Mouse (Mus musculus) lung, embryonic 15.5 days (tissue): ENCODE measurements around the gene Gnai2. TPM values are rescaled to one million over a fixed set of nuclear protein-coding genes. Genes with fewer than 3 reads are reported as not detected.

Source experiments
- ATAC-seq: fragments of 200-750 bp; cut with Nextera tagmentation; 2 replicates; pipeline ENCODE4 v1.8.0; 2017; ENCODE audit warnings: moderate number of reproducible peaks, borderline replicate concordance; ENCODE audit not compliant: low FRiP score, low TSS enrichment; ENCODE audit errors: extremely low read depth
- H3K27ac ChIP-seq: fragments of 300-500 bp; sonication (generic); 2 replicates; pipeline ENCODE4 v1.5.1; 2015; ENCODE audit warnings: moderate library complexity, mild to moderate bottlenecking, inconsistent platforms
- H3K27me3 ChIP-seq: fragments of 300-500 bp; sonication (generic); 2 replicates; pipeline ENCODE4 v1.6.1; 2015; ENCODE audit warnings: inconsistent platforms
- H3K36me3 ChIP-seq: fragments of 300-500 bp; sonication (generic); 2 replicates; pipeline ENCODE4 v1.6.1; 2015; ENCODE audit warnings: inconsistent platforms
- H3K4me1 ChIP-seq: fragments of 300-500 bp; sonication (generic); 2 replicates; pipeline ENCODE4 v1.6.1; 2015; ENCODE audit warnings: inconsistent platforms
- H3K4me2 ChIP-seq: fragments of 300-500 bp; sonication (generic); 2 replicates; pipeline ENCODE4 v1.6.1; 2015; ENCODE audit warnings: inconsistent platforms, mild to moderate bottlenecking, moderate library complexity
- H3K4me3 ChIP-seq: fragments of 300-500 bp; sonication (generic); 2 replicates; pipeline ENCODE4 v1.5.1; 2015; ENCODE audit warnings: mild to moderate bottlenecking, inconsistent platforms
- H3K9ac ChIP-seq: fragments of 300-500 bp; sonication (generic); 2 replicates; pipeline ENCODE4 v1.6.1; 2015; ENCODE audit warnings: inconsistent platforms
- H3K9me3 ChIP-seq: fragments of 300-500 bp; sonication (generic); 2 replicates; pipeline ENCODE4 v1.6.1; 2016; ENCODE audit warnings: inconsistent platforms
- WGBS: fragments of 180-500 bp; shearing (Covaris S2); methylation state at CpG from one replicate; pipeline ENCODE4 v1.1.7; 2015; 5-methylcytosine and 5-hydroxymethylcytosine counted together
- polyA plus RNA-seq: library from polyadenylated mRNA; unstranded; fragments of >200 nt; fragmentation: Nextera tagmentation; extraction: Ambion mirVana; gene quantifications from 2 replicates; pipeline ENCODE4 v1.2.1, GENCODE M21; 2015

Gene Gnai2
- polyA plus RNA-seq, 1 experiment from 2014 or later, result 478 TPM

- Histone ChIP-seq H3K9ac (no peak overlapping the region), H3K4me2 (no peak overlapping the region), H3K27ac (no peak overlapping the region), H3K4me3 (no peak overlapping the region), H3K36me3 (peaks cover 73% of the 10 kb centered on the region), H3K27me3 (no peaks in the 10 kb centered on the region), H3K4me1 (peaks cover 49% of the 10 kb centered on the region), H3K9me3 (no peaks in the 10 kb centered on the region)
- 77% methylated on average over 2 of the region's 2 CpGs for WGBS
- ATAC-seq, result no peak
Measured at GRCm38 (mm10) chr9:107617461-107617860, 17.7 kb downstream of the Gnai2 start.

- no peaks in the 10 kb centered on the region for H3K27me3 ChIP-seq
- no peak overlapping the region for H3K4me3 ChIP-seq
- WGBS, result 89% methylated on average over 4 of the region's 4 CpGs
- H3K36me3 ChIP-seq, result peaks cover 61% of the 10 kb centered on the region
- no peak for ATAC-seq
- H3K27ac ChIP-seq, result 0 out of 2 replicates have a peak overlapping the region, but pooled peaks have one; percentile 3
- H3K9me3 ChIP-seq, result no peaks in the 10 kb centered on the region
- no peak overlapping the region for H3K4me2 ChIP-seq
- H3K4me1 ChIP-seq, result peaks cover 50% of the 10 kb centered on the region
- no peak overlapping the region for H3K9ac ChIP-seq
Measured at GRCm38 (mm10) chr9:107615035-107615434, 20.1 kb downstream of the Gnai2 start.

GRCm38 (mm10) chr9:107612945-107613569 lies 22.1 kb downstream of the Gnai2 start:
- H3K9ac ChIP-seq, result peak overlapping the region; percentile 18; the same call in 1 of the 2 replicates
- peak overlapping the region; percentile 39 for H3K4me3 ChIP-seq
- peaks cover 46% of the 10 kb centered on the region for H3K4me1 ChIP-seq
- peaks cover 42% of the 10 kb centered on the region for H3K36me3 ChIP-seq
- ATAC-seq, result peak; percentile 29; the same call in 1 of the 2 replicates
- H3K9me3 ChIP-seq, result no peaks in the 10 kb centered on the region
- H3K27ac ChIP-seq, result peak overlapping the region; percentile 92
- no peaks in the 10 kb centered on the region for H3K27me3 ChIP-seq
- peak overlapping the region; percentile 85 for H3K4me2 ChIP-seq
- WGBS, result 8% methylated on average over 12 of the region's 12 CpGs

GRCm38 (mm10) chr9:107612191-107612944 lies 22.8 kb downstream of the Gnai2 start:
- WGBS, result 8% methylated on average over 40 of the region's 48 CpGs
- Histone ChIP-seq H3K9ac (peak overlapping the region; percentile 61), H3K27ac (peak overlapping the region; percentile 92), H3K4me1 (peaks cover 49% of the 10 kb centered on the region), H3K27me3 (no peaks in the 10 kb centered on the region), H3K4me2 (peak overlapping the region; percentile 85), H3K36me3 (peaks cover 35% of the 10 kb centered on the region), H3K4me3 (peak overlapping the region; percentile 39), H3K9me3 (no peaks in the 10 kb centered on the region)
- peak; percentile 93 for ATAC-seq

GRCm38 (mm10) chr9:107611456-107612190 lies 23.5 kb downstream of the Gnai2 start:
- Histone ChIP-seq H3K27me3 (no peaks in the 10 kb centered on the region), H3K27ac (peak overlapping the region; percentile 92), H3K4me3 (peak overlapping the region; percentile 39; the same call in 1 of the 2 replicates), H3K36me3 (peaks cover 30% of the 10 kb centered on the region), H3K9me3 (no peaks in the 10 kb centered on the region), H3K4me2 (peak overlapping the region; percentile 85), H3K4me1 (peaks cover 55% of the 10 kb centered on the region), H3K9ac (peak overlapping the region; percentile 61)
- 53% methylated on average over 6 of the region's 6 CpGs for WGBS
- ATAC-seq, result no peak

- H3K4me3 ChIP-seq, result no peak overlapping the region
- no peak overlapping the region for H3K9ac ChIP-seq
- no peaks in the 10 kb centered on the region for H3K9me3 ChIP-seq
- no peak for ATAC-seq
- WGBS, result 65% methylated on average over 4 of the region's 4 CpGs
- H3K4me2 ChIP-seq, result no peak overlapping the region
- H3K36me3 ChIP-seq, result peaks cover 8% of the 10 kb centered on the region
- H3K27ac ChIP-seq, result no peak overlapping the region
- H3K27me3 ChIP-seq, result no peaks in the 10 kb centered on the region
- peaks cover 65% of the 10 kb centered on the region for H3K4me1 ChIP-seq
Measured at GRCm38 (mm10) chr9:107609433-107609830, 25.7 kb downstream of the Gnai2 start.

- Histone ChIP-seq H3K4me2 (peak within 1 kb of the TSS; percentile 12), H3K36me3 (peaks cover 2% of the 10 kb centered on the region), H3K27ac (peak within 1 kb of the TSS; percentile 72), H3K27me3 (no peaks in the 10 kb centered on the region), H3K4me1 (peaks cover 69% of the 10 kb centered on the region), H3K9ac (no peak within 1 kb of the TSS), H3K9me3 (no peaks in the 10 kb centered on the region), H3K4me3 (no peak within 1 kb of the TSS)
- no peak for ATAC-seq
- WGBS, result 42% methylated on average over 11 of the region's 12 CpGs
Measured at GRCm38 (mm10) chr9:107608741-107609432, 26.3 kb downstream of the Gnai2 start, which contains the start of gene Sema3b. TSS of gene Sema3b (minus strand) at chr9:107609229.

GRCm38 (mm10) chr9:107607653-107608245 lies 27.4 kb downstream of the Gnai2 start:
- WGBS, result 25% methylated on average over 9 of the region's 9 CpGs
- peak overlapping the region; percentile 29 for H3K4me2 ChIP-seq
- peak overlapping the region; percentile 72 for H3K27ac ChIP-seq
- no peaks in the 10 kb centered on the region for H3K36me3 ChIP-seq
- H3K9me3 ChIP-seq, result no peaks in the 10 kb centered on the region
- H3K4me3 ChIP-seq, result no peak overlapping the region
- peaks cover 57% of the 10 kb centered on the region for H3K4me1 ChIP-seq
- no peak for ATAC-seq
- no peaks in the 10 kb centered on the region for H3K27me3 ChIP-seq
- H3K9ac ChIP-seq, result no peak overlapping the region

- no peaks in the 10 kb centered on the region for H3K27me3 ChIP-seq
- H3K4me2 ChIP-seq, result peak overlapping the region; percentile 29
- H3K4me3 ChIP-seq, result peak overlapping the region; percentile 11
- no peak for ATAC-seq
- H3K27ac ChIP-seq, result peak overlapping the region; percentile 72; the same call in 1 of the 2 replicates
- no peaks in the 10 kb centered on the region for H3K9me3 ChIP-seq
- H3K9ac ChIP-seq, result no peak overlapping the region
- WGBS, result 60% methylated on average over 2 of the region's 2 CpGs
- H3K4me1 ChIP-seq, result peaks cover 58% of the 10 kb centered on the region
- H3K36me3 ChIP-seq, result no peaks in the 10 kb centered on the region
Measured at GRCm38 (mm10) chr9:107607036-107607435, 28.1 kb downstream of the Gnai2 start.

- Histone ChIP-seq H3K36me3 (no peaks in the 10 kb centered on the region), H3K4me2 (peak overlapping the region; percentile 29), H3K27ac (peak overlapping the region; percentile 62), H3K27me3 (no peaks in the 10 kb centered on the region), H3K4me1 (peaks cover 54% of the 10 kb centered on the region), H3K9me3 (no peaks in the 10 kb centered on the region), H3K9ac (no peak overlapping the region), H3K4me3 (peak overlapping the region; percentile 11)
- 17% methylated on average over 9 of the region's 9 CpGs for WGBS
- ATAC-seq, result no peak
Measured at GRCm38 (mm10) chr9:107606591-107606990, 28.6 kb downstream of the Gnai2 start.
